Mouse (Mus musculus): ENCODE measurements around the gene Spg7.

GRCm38 (mm10) chr8:123126193-123126816, 63.6 kb downstream of the Spg7 start:
- TF ChIP-seq POLR2A (IDR thresholded peaks at IDR 0.05; ENCODE audit: borderline replicate concordance, insufficient read depth, low read length) (no peak), CTCF (IDR thresholded peaks at IDR 0.05; ENCODE audit: borderline replicate concordance, insufficient read depth, low read depth, low read length) (no peak)

Measured in cerebellum, adult 2 months (tissue).